Mouse (Mus musculus) liver, embryonic 11.5 days (tissue): ENCODE measurements around the gene Prrg2. TPM values are rescaled to one million over a fixed set of nuclear protein-coding genes. Genes with fewer than 3 reads are reported as not detected.
A peak's percentile ranks its signal among the peaks of the same experiment; 100 is the strongest.
"Not testable (repeated sequence)": the region's sequence is repeated elsewhere in the genome, so short reads cannot be mapped to it uniquely, and the experiment has no call there.

Experiments used
- ATAC-seq: fragments of 200-750 bp; cut with Nextera tagmentation; replicated peaks from 2 replicates; pipeline ENCODE4 v1.8.0; 2017; ENCODE audit warnings: moderate number of reproducible peaks, mild to moderate bottlenecking, moderate TSS enrichment, moderate library complexity; ENCODE audit not compliant: low FRiP score
- DNase-seq: peaks from one replicate; pipeline ENCODE4 v3.0.0-alpha.2; 2017; ENCODE audit warnings: low spot score
- H3K27ac ChIP-seq: fragments of 300-500 bp; sonication (generic); 2 replicates; pipeline ENCODE4 v1.5.1; 2014; ENCODE audit warnings: mild to moderate bottlenecking, low read depth, low read length, control low read depth
- H3K27me3 ChIP-seq: fragments of 300-500 bp; sonication (generic); replicated peaks from 2 replicates; pipeline ENCODE4 v1.6.1; 2014; ENCODE audit warnings: low read length, mixed read lengths; ENCODE audit not compliant: control insufficient read depth, insufficient read depth
- H3K36me3 ChIP-seq: fragments of 300-500 bp; sonication (generic); 2 replicates; pipeline ENCODE4 v1.6.1; 2014; ENCODE audit warnings: mild to moderate bottlenecking, low read length, moderate library complexity, mixed read lengths; ENCODE audit not compliant: control insufficient read depth, insufficient read depth
- H3K4me1 ChIP-seq: fragments of 300-500 bp; sonication (generic); replicated peaks from 2 replicates; pipeline ENCODE4 v1.6.1; 2014; ENCODE audit warnings: low read length, mixed read lengths; ENCODE audit not compliant: control insufficient read depth, insufficient read depth
- H3K4me2 ChIP-seq: fragments of 300-500 bp; sonication (generic); 2 replicates; pipeline ENCODE4 v1.6.1; 2014; ENCODE audit warnings: mild to moderate bottlenecking, control low read depth, moderate library complexity
- H3K4me3 ChIP-seq: fragments of 300-500 bp; sonication (generic); 2 replicates; pipeline ENCODE4 v1.5.1; 2014; ENCODE audit warnings: low read depth, low read length, control low read depth
- H3K9ac ChIP-seq: fragments of 300-500 bp; sonication (generic); 2 replicates; pipeline ENCODE4 v1.6.1; 2014; ENCODE audit warnings: low read depth, low read length, control low read depth
- H3K9me3 ChIP-seq: fragments of 300-500 bp; sonication (generic); 2 replicates; pipeline ENCODE4 v1.6.1; 2016; ENCODE audit warnings: low read length, inconsistent platforms, mixed read lengths; ENCODE audit not compliant: control insufficient read depth
- WGBS: fragments of 180-500 bp; shearing (Covaris S2); extraction: QIAGEN DNeasy Blood & Tissue Kit; methylation state at CpG from one replicate; pipeline ENCODE4 v1.1.7; 2014; 5-methylcytosine and 5-hydroxymethylcytosine counted together
- polyA plus RNA-seq: library from polyadenylated mRNA; unstranded; fragments of >200 nt; fragmentation: Nextera tagmentation; extraction: Ambion mirVana; gene quantifications from 2 replicates; pipeline ENCODE4 v1.2.1, GENCODE M21; 2014

Prrg2 gene
- polyA plus RNA-seq, 1 experiment from 2014 or later, result 12.4 TPM

DNA sequence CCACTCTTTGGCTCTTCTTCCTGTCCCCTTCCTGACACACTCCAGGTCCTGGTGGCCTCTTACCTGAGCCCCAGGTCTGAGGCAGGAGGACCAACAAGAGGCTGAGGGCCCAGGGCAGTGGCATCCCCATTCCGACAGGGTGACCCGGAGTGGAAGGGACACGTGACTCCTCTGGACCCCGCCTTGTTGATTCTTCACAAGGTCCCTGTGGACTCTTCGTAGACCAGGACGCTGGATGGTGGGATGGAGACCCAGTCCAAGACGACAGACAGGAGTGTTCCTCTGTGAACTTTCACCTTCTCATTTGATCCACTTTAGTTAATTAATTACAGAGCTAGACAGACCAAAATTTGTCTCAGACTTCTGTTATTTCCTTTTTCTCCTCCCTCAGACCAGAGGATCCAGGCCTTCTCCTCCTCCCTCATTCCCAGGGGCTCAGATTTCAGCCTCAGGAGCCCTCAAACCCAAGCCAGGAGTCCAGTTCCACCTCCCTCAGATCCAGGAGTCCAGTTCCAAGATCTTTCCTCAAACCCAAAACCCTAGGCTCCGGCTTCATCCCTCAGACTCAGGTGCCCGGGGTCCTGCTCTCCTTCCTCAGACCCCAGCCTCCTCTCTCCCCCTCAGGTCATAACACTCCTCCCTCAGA, 40.6 kb upstream of the Prrg2 start:
- Histone ChIP-seq H3K27me3 (no peaks in the 10 kb centered on the region), H3K36me3 (no peaks in the 10 kb centered on the region), H3K9ac (0 out of 2 replicates have a peak overlapping the region, but pooled peaks have one; percentile 35), H3K4me2 (peak overlapping the region; percentile 57), H3K4me1 (peaks cover 6% of the 10 kb centered on the region), H3K27ac (peak overlapping the region; percentile 50; the same call in 1 of the 2 replicates), H3K4me3 (peak overlapping the region; percentile 5), H3K9me3 (no peaks in the 10 kb centered on the region)
- no peak for DNase-seq
- no peak for ATAC-seq
- WGBS, result 62% methylated on average over 9 of the region's 9 CpGs

- DNase-seq (no peak), ATAC-seq (no peak)
- Histone ChIP-seq H3K9me3 (no peaks in the 10 kb centered on the region), H3K36me3 (no peaks in the 10 kb centered on the region), H3K27me3 (no peaks in the 10 kb centered on the region), H3K9ac (peak overlapping the region; percentile 31), H3K4me2 (peak overlapping the region; percentile 57), H3K4me1 (peaks cover 6% of the 10 kb centered on the region), H3K4me3 (0 out of 2 replicates have a peak overlapping the region, but pooled peaks have one; percentile 5), H3K27ac (no peak overlapping the region)
- WGBS, result 63% methylated on average over 11 of the region's 11 CpGs
Observed at GRCm38 (mm10) chr7:45102441-45102840, 40.0 kb upstream of the Prrg2 start.

GRCm38 (mm10) chr7:45100046-45100445, 37.6 kb upstream of the Prrg2 start:
- Histone ChIP-seq H3K9ac (no peak overlapping the region), H3K4me3 (no peak overlapping the region), H3K9me3 (no peaks in the 10 kb centered on the region), H3K27me3 (no peaks in the 10 kb centered on the region), H3K36me3 (no peaks in the 10 kb centered on the region), H3K27ac (no peak overlapping the region), H3K4me2 (no peak overlapping the region), H3K4me1 (peaks cover 6% of the 10 kb centered on the region)
- DNase-seq, result no peak
- no peak for ATAC-seq
- WGBS, result 85% methylated on average over 6 of the region's 6 CpGs

DNA sequence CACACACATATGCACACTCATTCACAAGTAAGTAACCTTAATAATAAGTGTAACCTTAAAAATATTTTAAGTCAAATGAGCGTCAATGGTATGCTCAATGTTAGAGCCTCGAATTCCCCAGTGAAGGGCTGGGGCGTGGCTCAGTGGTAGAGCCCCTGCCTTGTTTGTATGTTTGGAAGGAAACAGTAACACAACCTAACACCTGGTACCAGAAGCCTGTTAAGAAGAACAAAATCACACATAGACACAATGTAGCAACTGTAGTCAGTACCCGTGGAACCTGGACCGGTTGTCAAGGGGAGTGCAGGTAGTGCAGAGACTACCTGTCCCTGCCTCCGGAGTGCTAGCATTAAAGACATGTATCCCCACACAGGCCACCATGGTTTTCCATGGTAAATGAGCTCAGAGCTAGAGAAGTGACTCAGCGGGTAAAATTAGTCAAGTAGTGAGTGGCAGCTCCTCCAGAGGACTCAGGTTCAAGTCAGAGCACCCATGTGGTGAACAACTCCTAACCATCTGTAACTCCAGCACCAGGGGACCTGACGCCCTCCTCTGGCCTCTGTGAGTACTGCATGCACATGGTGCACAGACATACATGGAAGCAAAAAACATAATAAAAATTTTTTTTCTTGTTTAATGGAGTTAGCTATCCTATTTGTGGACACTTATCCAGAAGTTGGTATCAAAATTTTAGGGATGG, 36.2 kb upstream of the Prrg2 start:
- Histone ChIP-seq H3K9me3 (no peaks in the 10 kb centered on the region), H3K9ac (no peak overlapping the region), H3K27me3 (no peaks in the 10 kb centered on the region), H3K4me2 (no peak overlapping the region), H3K27ac (no peak overlapping the region), H3K36me3 (no peaks in the 10 kb centered on the region), H3K4me1 (no peaks in the 10 kb centered on the region; the same call in none of the 2 replicates), H3K4me3 (no peak overlapping the region)
- DNase-seq, result no peak
- WGBS, result 84% methylated on average over 8 of the region's 8 CpGs
- ATAC-seq, result no peak

DNA sequence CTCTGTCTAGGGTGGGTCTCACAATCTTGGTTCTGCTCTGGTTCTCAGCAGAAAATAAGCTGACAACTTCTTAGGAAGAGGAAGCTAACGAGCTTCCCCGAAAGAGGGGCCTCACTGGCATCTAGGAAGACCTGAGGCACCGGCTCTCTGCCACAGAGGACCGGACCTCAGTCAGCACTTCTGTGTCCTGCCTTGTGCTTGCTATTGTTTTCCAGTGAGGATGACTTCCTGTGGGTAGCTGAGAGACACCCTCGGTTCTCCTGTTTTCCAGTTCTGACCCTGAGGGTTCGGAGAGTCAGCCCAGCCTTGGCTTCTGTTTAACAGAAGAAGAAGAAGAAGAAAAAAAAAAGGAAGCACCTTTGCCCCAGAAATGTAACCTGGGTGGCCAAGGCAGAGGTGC, 35.0 kb upstream of the Prrg2 start:
- 0 out of 2 replicates have a peak overlapping the region, but pooled peaks have one; percentile 37 for H3K9ac ChIP-seq
- H3K4me2 ChIP-seq, result no peak overlapping the region
- ATAC-seq (no peak), DNase-seq (no peak)
- H3K4me3 ChIP-seq, result no peak overlapping the region
- no peaks in the 10 kb centered on the region for H3K27me3 ChIP-seq
- 36% methylated on average over 6 of the region's 6 CpGs for WGBS
- H3K9me3 ChIP-seq, result no peaks in the 10 kb centered on the region
- peak overlapping the region; percentile 30; the same call in 1 of the 2 replicates for H3K27ac ChIP-seq
- no peaks in the 10 kb centered on the region for H3K36me3 ChIP-seq
- H3K4me1 ChIP-seq, result peaks cover 7% of the 10 kb centered on the region

DNA sequence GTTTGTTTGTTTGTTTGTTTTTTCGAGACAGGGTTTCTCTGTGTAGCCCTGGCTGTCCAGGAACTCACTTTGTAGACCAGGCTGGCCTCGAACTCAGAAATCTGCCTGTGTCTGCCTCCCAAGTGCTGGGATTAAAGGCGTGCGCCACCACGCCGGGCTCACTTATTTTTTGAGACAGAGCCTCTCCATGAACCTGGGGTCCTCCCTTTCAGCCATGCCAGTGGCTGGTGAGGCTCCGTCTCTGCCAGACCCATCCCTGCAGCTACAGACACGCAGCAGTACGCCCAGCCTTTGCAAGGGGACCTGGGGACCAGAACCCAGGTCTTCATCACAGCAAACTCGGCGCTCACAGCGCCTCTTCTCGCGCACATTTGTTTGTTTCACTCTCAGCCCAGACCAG, 33.5 kb upstream of the Prrg2 start:
- not testable (repeated sequence) for H3K9me3 ChIP-seq, H3K36me3 ChIP-seq, H3K4me2 ChIP-seq, ATAC-seq, DNase-seq, H3K27me3 ChIP-seq, H3K4me3 ChIP-seq, H3K27ac ChIP-seq, H3K9ac ChIP-seq
- WGBS, result 87% methylated on average over 14 of the region's 14 CpGs
- H3K4me1 ChIP-seq, result peaks cover 14% of the 10 kb centered on the region

- no peak overlapping the region for H3K4me3 ChIP-seq
- no peak overlapping the region for H3K9ac ChIP-seq
- ATAC-seq (no peak), DNase-seq (no peak)
- no peaks in the 10 kb centered on the region for H3K36me3 ChIP-seq
- peaks cover 20% of the 10 kb centered on the region for H3K4me1 ChIP-seq
- WGBS, result 58% methylated on average over 6 of the region's 6 CpGs
- no peak overlapping the region for H3K27ac ChIP-seq
- no peaks in the 10 kb centered on the region for H3K9me3 ChIP-seq
- H3K4me2 ChIP-seq, result no peak overlapping the region
- H3K27me3 ChIP-seq, result no peaks in the 10 kb centered on the region
Observed at GRCm38 (mm10) chr7:45095367-45095766, 32.9 kb upstream of the Prrg2 start.

GRCm38 (mm10) chr7:45094121-45094520, 31.6 kb upstream of the Prrg2 start:
- DNase-seq (no peak), ATAC-seq (no peak)
- no peak overlapping the region for H3K4me3 ChIP-seq
- no peaks in the 10 kb centered on the region for H3K27me3 ChIP-seq
- 59% methylated on average over 7 of the region's 7 CpGs for WGBS
- no peak overlapping the region for H3K4me2 ChIP-seq
- no peaks in the 10 kb centered on the region for H3K36me3 ChIP-seq
- H3K9me3 ChIP-seq, result no peaks in the 10 kb centered on the region
- no peak overlapping the region for H3K27ac ChIP-seq
- peaks cover 23% of the 10 kb centered on the region for H3K4me1 ChIP-seq
- no peak overlapping the region for H3K9ac ChIP-seq
